Mouse (Mus musculus): ENCODE results near the gene Slc22a20.

Slc22a20 gene

DNA sequence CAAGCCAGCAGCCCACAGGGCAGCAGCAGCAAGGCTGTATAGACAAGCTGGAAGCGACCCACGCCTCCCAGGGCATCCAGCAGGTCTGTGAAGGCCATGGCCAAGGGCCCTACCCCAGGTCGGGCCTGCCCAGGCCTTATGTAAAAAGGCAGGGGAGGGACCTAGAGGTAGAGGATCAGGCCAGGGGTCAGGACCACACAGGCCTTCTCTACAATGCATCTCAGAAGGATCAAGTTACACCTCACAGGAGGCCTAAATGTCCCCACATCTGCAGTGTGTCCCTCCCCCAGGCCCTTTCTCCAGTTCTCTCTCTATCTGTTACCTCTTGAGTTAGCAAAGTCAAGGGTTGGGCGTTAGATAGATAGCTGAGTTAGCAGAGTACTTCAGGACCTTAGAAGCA, at the start of gene Slc22a20:
Slc22a20 (minus strand) TSS at position 101 of the 400 bp plus-strand sequence.
- no peak for DNase-seq (ENCODE audit: low read depth in 2 of 2, low spot score in 2 of 2)

DNA sequence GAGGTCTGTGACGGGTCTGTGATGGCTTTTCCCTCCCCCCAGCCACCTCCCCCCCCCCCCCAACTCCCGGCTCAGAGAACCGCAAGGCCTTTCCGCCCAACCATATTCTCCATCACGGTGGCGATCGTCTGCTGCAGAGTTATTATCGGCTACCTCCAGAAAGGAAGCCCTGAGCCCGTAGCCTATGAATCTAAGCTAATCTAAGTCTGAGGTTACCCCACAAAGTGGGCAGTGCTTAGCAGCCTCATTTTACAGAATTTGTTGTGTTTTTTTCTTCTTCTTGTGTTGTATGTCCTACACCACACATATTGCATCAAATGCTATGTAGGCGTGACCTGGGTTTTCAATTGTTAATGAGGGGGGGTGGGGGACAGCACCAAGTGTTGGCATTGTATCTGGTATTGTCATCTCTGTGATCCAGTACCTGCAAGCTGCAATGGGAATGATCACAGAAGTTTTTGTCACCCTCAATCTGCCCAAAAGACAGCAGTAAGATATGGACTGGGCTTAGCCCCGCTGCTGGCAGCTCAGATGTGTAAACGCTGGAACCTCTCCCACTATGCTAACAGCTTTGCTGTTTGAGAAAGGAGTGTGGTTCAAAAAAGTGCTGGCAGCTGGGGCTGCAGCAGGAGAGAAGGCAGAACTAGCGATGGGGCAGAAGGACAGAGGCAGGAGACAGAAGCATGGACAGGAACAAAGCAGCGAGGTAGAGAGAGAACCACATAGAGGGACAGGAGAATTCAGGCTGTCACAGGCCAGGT, 44.8 kb upstream of the Slc22a20 start:
- no peak for DNase-seq (ENCODE audit: low read depth in 2 of 2, low spot score in 2 of 2)

DNA sequence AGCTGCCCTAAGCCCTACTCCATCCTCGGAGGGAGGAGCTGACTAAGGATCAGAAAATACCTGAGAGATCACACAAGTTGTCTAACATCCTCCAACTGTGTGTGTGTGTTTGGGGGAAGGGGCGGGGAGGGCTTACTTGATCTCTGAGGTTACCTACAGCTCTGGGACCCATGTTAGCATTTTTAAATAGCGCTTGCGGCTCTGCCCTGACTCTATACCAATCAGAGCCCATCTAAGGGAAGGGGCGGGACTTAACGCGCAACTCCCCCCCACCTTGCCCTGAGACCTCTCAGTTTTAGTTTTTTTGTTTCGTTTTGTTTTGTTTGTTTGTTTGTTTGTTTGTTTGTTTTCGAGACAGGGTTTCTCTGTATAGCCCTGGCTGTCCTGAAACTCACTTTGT, 43.5 kb upstream of the Slc22a20 start:
- DNase-seq (ENCODE audit: low read depth in 2 of 2, low spot score in 2 of 2), result no peak

DNA sequence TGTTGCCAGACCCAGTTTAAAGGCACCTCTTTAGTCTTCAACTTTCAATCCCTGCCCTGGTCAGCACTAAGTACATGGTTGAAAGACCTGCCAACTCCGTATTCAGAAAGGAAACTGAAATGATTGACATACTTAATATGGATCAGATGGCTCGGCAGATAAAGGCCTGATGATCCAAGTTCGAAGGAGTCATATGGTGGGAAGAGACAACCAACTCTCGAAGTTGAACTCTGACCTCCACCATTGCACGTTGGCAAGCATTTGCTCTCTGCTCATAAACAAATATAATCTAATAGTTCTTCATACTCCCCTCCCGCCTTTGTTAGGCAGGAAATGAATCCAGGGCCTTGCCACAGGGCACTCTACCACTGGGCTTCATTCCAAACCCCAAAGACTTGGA, 43.0 kb upstream of the Slc22a20 start:
- no peak for DNase-seq (ENCODE audit: low read depth in 2 of 2, low spot score in 2 of 2)

DNA sequence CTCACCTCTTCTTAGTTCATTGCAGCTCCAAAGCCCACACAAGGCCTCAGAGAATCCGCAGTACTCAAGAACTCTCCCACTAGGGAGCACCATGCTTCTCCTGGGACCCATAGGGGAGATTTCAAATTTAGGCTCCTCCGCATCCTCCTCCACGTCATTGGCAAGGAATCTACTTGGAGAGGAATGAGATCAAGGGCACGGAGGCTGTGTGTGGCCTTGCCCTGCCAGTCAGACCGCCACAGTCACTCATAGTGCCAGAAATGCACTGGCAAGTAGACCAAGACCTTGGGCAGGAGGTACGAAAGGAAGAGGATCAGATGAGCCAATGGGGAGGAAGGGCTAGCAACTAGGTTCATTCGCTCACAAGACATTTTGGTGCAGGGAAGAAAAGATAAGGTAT, 38.0 kb upstream of the Slc22a20 start:
- no peak for DNase-seq (ENCODE audit: low read depth in 2 of 2, low spot score in 2 of 2)

DNA sequence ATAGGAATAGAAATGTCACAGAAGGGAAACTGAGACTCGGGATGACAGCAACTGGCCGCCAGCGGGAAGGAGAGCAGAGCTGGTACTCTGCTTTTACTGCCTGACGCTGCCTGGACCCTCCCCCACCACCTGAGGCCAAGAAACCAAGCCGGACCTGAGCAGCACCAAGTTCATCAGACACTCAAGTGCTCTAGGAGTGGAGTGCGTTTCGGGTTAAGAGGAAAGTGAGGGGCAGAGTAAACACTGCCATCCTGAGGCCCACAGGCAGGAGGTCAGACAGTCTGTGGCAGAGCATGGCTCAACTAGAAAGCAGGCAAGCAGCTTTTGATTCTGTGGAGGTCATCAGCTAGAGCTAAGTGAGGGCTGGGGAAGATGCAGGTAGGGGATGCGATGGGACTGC, 37.1 kb upstream of the Slc22a20 start:
- no peak for DNase-seq (ENCODE audit: low read depth in 2 of 2, low spot score in 2 of 2)

DNA sequence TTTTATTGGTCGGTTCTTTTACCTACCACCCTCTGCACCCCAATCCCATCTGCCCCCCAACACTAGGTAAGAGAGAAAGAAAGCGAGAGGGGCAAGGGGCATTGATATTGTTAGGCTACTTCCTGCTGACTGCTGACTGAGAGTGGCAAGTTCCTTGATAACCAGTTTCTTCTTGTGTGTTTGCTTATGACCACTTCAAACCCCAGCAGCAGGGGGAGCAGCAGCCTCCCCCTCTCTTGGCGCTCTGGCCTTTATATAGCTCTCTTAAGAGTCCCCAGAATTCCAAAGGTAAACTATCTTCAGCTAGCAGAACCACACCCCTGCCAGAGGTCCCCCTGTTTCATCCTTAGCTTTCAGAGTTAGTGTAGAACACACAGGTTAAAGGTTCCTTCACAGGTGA, 34.3 kb upstream of the Slc22a20 start:
- DNase-seq (ENCODE audit: low read depth in 2 of 2, low spot score in 2 of 2), result no peak

DNA sequence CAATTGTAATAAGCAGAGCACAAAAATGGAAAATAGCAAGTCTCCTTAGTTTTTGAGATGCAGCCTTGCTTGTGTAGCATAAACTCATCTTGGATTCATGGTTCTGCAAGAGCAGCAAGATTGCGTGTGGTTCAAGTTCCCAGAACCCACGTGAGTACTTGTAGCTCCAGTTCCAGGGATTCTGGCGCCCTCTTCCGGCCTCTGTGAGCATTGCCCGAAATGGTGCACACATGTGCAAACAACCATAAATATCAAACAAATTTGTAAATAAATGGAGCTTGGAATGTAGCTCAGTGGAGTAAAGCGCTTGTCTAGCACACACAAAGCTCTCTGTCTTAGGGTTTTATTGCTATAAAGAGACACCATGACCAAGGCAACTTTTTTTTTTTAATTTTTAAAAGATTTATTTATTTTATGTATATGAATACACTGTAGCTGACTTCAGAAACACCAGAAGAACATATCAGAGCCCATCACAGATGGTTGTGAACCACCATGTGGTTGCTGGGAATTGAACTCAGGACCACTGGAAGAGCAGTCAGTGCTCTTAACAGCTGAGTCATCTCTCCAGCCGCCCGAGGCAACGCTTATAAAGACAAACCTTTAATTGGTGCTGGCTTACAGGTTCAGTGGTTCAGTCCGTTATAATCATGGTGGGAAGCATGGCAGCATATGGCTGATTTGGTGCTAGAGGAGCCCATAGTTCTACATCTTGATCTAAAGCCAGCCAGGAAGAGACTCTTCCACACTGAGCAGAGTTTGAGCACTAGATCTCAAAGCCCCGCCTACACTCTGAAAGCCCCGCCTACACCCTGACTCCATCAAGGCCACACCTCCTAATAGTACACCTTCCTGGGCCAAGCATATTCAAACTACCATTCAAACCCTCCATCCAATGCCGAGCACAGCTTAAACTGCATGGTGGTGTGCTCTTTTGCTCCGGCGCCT, 32.5 kb upstream of the Slc22a20 start:
- DNase-seq (ENCODE audit: low read depth in 2 of 2, low spot score in 2 of 2), result peak; percentile 82 to 92

DNA sequence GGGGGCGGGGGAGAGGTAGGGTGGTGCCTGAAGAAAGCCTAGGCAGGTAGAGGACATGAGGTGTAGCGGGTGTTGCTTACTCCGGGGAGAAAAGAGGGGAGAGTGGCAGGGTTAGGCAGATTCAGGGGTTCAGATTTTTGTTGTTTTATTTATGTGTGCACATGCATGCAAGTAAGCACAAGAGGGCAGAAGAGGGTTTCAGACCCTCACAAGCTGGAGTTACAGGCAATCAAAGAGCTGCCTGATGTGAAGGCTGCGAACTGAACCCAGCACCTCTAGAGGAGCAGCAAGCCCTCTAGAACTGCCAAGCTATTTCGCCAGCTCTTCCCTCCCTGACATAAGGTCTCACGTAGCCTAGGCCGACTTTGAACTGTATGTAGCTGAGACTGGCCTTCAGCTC, 30.6 kb upstream of the Slc22a20 start:
- no peak for DNase-seq (ENCODE audit: low read depth in 2 of 2, low spot score in 2 of 2)

DNA sequence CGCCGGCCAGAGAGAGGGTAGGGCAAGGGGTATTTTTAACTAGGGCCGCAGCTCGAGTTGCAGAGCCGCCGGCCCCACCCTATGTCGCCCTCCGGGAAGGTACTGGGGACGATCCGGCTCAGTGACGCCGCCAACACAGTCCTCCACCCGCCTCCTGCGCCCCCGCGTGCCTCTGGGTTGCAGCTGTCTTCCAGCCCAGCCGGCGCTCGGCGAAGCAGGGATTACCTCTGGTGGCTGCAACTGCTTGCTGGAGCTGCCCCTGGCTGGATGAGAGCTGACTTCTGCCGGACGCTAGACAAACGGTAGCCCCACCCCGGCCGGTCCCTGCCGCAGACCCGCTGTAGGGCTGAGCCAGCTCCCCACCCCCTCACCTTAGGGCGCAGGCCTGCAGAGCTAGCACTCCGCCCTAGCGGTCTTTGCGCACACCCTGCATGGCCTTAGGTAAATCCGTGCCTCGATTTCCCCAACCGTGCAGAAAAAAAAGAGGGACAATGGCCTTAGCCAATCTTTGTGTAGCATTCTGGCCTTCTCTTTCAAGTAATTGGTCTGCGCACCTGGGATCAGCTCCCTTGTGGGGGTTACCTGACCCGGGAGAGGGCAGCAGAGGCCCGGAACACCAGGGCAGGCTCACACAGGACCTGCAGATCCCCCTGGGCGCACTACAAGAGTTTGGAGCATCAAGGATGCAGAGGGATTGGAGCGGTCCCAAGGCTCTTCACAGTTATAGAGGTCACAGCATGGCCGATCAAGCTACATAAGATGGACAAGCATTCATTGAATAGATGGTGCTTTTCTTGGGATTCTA, 29.8 kb upstream of the Slc22a20 start, which contains the start of gene Capn1:
Capn1 (minus strand) TSS at position 387 of the 805 bp plus-strand sequence.
- DNase-seq (ENCODE audit: low read depth in 2 of 2, low spot score in 2 of 2), result peak; percentile 55 to 74

DNA sequence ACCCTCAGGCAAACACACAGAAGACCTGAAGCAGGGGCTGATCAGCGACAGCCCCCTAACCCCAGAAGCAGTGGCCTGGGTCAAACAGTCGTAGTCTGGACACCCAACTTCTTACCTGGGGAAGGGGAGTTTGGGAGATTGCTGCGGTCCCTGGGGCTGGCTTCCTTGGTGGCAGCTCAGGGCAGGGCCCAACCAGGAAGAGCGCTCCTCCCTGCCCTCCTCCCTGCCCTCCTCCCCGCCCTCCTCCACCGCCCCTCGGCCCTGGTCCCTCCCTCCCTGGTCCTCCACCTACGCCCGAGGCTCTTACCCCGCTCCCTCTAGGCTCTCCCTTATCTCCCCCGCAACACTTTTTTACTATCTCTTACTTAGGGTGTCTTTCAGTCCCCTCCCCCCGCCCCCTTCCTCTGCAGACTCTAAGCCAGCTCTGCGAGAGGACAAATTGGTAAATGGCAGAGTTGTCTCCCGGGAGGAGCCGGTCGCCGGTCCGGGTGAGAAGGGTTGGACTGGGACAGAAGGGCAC, 29.1 kb upstream of the Slc22a20 start:
- peak in 1 of 2 experiments; percentile 29 for DNase-seq (ENCODE audit: low read depth in 2 of 2, low spot score in 2 of 2)

DNA sequence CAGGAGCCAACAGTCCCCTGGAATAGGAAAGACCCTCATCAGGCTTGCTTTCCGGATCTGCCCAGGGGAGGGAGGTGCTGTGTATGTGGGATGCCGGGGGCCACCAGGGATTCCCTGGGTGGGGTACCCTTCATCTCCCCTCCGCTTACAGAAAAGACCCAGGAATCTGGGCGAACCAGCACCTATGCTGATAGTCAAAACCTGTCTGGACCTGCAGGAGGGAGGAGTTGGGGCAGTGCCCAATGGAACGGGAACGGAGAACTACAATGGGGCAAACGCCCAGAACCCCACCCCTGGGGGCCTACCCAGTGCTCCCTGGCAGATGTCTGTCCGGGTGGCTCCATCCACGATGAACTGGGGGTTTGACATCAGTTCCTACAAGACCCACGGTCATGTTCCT, 27.7 kb upstream of the Slc22a20 start:
- no peak for DNase-seq (ENCODE audit: low read depth in 2 of 2, low spot score in 2 of 2)

DNA sequence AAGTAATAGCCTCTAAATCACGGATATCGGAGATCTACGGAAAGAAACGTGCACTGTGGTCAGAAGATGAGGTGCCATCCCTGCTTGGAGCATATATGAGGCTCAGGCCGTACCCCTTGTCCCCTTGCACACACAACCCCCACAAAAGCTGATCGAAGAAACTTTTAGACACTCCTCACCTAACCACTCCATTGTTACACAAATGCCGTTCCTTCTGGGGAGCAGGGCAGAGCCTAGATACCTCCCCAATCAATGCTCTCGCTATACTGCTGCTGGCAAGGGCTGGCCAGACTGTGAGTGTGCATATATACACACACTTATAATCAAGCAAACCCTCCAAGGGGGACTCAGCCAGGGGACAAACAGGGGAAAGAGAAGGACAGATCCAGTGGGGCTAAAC, 23.2 kb upstream of the Slc22a20 start:
- no peak for DNase-seq (ENCODE audit: low read depth in 2 of 2, low spot score in 2 of 2)

DNA sequence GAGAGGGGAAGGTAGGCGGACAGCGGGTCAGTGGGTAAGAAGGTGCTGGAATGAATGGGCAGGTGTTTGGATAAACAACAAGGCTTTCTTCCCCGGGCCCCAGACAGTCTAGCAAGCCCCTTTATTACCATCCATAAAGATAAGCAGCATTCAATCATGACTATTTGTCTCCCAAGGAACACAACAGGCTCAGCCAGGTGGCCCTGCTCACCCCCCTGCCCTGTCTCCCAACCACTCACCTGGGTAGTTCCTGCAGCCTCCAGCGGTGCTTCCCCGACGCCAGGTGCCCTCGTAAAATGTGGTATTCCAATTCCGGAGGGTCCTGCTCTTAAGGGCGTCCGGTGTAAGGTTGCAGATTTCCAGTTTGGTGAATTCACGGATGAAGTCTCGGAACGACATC, 21.1 kb upstream of the Slc22a20 start:
- no peak for DNase-seq (ENCODE audit: low read depth in 2 of 2, low spot score in 2 of 2)

DNA sequence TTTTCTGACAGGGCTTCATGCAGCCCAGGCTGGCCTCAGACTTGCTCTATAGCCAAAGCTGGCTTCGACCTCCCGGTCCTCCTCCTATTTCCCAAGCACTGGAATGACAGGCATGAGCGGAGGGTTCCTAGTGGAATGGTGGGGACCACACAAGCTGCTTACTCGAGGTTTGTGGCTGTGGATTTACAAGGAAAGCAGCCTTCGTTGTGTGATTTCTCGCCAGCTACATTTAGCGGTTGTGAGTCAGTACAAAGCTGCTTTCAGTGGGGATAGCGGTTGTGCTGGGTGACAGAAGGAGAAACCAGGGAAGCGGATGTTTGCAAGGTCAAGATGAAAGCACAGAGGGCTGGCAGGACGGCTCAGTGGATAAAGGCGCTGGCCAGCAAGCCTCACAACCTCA, 19.6 kb upstream of the Slc22a20 start:
- DNase-seq (ENCODE audit: low read depth in 2 of 2, low spot score in 2 of 2), result no peak

DNA sequence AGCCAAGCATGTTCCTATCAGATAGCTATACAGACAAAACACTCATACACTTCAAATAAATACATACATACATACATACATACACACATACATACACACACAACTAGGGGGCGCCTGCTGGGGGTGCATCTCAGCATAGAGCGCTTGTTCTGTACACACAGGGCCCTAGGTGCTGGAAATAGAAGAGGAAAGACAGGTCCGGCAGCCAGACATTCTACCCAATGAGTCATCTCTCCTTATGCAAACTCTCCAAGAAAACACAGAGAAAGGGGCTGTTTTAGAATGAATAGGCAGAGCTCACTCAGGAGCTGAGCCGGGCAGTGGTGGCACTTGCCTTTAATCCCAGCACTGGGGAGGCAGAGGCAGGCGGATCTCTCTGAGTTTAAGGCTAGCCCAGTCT, 14.0 kb upstream of the Slc22a20 start:
- no peak for DNase-seq (ENCODE audit: low read depth in 2 of 2, low spot score in 2 of 2)

DNA sequence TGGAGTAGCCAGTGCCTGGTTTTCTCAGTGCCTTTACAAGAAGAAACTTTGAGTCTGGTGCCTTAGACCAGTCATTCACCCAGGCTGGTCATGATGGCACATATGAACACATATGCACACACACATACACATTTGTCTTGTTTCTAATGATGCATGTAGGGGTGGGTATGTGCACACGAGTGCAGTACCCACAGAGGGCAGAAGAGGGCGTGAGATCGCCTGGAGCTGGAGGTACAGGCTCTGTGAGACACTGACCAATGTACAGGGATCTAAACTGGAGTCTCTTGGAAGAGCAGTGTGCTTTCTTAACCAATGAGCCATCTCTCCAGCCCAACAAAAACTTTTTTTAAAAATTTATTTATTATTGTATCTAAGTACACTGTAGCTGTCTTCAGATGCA, 12.2 kb upstream of the Slc22a20 start:
- no peak for DNase-seq (ENCODE audit: low read depth in 2 of 2, low spot score in 2 of 2)

DNA sequence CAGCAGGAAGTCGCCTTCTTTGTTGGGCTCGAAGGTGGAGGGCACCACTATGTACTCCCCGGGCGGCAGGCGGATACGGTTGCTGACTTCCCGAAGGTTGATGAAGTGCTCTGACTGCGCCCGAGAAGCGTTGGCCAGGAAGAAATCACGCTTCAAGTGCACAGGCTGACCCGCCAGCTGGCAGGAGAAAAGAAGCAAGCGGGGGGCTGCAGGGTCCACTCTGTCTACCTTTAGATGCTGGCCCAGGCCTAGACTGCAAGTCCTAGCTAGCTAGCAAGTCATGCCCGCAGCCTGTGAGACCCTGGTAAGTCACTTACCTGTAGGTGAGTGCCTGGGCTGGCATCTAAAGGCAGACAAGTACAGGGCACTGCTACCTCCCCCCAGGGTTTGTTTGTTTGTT, 8.8 kb upstream of the Slc22a20 start:
- DNase-seq (ENCODE audit: low read depth in 2 of 2, low spot score in 2 of 2), result no peak

DNA sequence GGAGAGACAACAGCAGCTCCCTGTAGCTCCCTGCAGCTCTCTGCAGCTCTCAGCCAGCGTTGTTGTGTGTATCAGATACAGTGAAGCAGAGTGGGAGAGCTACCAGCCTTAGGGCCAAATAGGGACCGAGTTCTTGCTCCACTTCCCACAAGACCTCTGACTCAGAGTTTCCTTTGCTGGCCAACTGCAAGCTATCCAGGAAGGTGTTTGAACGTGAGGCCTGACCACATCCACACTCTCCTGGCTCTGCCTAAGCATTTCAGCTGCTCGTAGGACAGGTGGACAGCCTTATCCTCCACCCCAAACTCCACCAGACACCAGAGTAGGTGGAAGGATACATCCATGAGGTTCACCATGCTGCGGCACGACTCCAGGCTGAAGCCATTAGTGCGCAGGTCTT, 6.1 kb upstream of the Slc22a20 start:
- DNase-seq (ENCODE audit: low read depth in 2 of 2, low spot score in 2 of 2), result no peak

DNA sequence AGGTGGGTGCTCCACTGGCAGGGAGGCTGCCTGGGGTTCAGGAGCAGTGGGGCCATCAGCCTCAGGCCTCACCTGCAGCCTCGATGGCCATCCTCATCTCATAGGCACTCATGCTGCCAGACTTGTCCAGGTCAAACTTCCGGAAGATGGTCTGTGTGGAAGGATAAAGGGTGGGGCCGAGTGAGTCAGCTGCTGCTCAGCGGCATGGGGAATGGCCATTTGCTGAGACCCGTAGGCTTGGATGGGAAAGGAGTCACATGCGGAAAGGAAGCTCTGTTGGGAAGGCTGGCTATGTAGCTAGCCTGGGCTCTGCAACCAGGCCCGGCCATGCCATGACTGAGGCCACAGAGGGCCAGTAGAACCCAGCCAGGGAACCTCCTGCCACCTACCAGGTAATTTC, 5.5 kb upstream of the Slc22a20 start:
- no peak for DNase-seq (ENCODE audit: low read depth in 2 of 2, low spot score in 2 of 2)

DNA sequence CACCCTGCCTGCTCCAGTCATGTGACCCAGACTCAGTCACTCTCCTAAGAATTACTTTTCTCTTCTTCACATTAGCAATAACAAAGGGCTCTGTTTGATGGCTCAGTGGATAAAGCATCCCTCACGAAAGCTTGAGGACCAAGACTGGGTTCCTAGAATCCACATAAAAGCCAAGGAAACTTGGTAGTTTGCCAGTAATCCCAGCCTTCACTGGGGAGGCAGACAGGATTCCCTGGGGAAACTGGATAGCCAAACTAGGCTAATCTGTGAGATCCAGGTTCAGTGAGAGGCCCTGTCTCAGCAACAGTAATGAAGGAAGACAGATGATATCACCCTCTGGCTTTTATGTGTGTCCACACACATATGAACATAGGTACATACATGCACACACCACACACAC, 5.0 kb upstream of the Slc22a20 start:
- DNase-seq (ENCODE audit: low read depth in 2 of 2, low spot score in 2 of 2), result no peak
